Mouse (Mus musculus) spleen, postnatal 14 days (tissue): ENCODE results near the gene Fa2h.
"Not testable (repeated sequence)": the region's sequence is repeated elsewhere in the genome, so short reads cannot be mapped to it uniquely, and the experiment has no call there.

Experiments
- DNase-seq, 2 experiments: peaks; one replicate each; pipeline ENCODE4 v3.0.0; 2021 to 2022; ENCODE audit warnings: low spot score in 2 of 2

Fa2h gene

GRCm38 (mm10) chr8:111358905-111359304 is 34.7 kb downstream of the Fa2h start:
- DNase-seq = no peak

DNA sequence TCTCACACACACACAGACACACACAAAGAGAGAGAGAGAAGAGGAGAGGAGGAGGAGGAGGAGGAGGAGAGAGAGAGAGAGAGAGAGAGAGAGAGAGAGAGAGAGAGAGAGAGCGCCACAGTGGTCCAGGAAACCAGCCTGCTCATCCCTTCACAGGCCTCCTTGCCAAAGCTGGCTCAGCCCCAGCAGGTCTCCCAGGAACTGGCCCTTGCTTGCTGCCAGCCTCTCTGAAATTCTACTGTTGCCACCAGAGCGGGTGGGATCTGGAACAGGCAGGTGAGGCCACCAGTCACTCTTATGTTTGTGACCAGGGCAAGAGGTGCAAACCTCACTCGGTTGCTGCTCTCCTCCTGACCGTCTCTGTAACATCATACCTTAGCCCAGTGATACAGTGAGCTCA is 36.2 kb downstream of the Fa2h start:
- DNase-seq = no peak

- DNase-seq = no peak
These were observed 40.1 kb downstream of the Fa2h start for GRCm38 (mm10) chr8:111353497-111353896.

DNA sequence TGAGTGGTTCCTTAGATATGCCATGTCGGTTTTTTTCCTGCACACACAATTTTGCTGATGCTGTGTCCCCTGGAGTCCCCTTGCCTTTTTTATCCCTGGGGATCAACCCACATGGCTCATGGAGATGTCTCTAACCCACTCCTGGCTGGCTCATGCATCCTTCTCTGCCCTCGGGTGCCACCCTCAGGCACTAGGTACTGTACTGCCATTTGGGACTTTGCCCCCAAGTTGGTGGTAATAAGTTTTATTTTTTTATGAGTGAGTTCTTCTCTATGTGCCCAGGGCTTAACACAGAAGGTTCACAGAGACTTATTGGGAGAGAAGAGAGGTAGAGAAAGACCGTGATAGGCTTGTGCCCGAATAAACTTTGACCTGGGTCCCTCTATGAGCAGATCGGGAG is 41.3 kb downstream of the Fa2h start:
- DNase-seq = no peak

- no peak for DNase-seq
These were observed 43.0 kb downstream of the Fa2h start for GRCm38 (mm10) chr8:111350577-111350976.

GRCm38 (mm10) chr8:111343225-111343624 is 50.4 kb downstream of the Fa2h start:
- DNase-seq = peak; percentile 52 to 72

DNA sequence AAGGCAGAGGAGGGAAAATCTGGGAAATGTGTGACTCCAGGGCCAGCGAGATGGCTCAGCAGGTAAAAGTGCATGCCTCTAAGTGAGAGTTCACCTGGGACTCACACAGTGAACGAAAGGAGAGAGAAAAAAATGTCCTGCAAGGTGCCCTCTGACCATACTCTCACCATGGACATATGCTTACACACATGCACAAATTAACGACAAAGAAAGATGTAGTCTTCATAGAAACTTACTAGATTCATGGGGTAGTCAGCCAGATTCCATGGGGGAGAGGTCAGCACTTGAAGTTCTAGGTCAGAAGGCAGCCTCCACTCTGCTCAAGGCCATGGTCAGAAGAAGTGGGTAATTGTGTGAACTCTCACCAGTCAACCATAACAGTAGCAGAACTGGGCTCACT is 53.4 kb downstream of the Fa2h start:
- DNase-seq = no peak

- DNase-seq = no peak
These were observed 55.0 kb downstream of the Fa2h start for GRCm38 (mm10) chr8:111338370-111339208.

DNA sequence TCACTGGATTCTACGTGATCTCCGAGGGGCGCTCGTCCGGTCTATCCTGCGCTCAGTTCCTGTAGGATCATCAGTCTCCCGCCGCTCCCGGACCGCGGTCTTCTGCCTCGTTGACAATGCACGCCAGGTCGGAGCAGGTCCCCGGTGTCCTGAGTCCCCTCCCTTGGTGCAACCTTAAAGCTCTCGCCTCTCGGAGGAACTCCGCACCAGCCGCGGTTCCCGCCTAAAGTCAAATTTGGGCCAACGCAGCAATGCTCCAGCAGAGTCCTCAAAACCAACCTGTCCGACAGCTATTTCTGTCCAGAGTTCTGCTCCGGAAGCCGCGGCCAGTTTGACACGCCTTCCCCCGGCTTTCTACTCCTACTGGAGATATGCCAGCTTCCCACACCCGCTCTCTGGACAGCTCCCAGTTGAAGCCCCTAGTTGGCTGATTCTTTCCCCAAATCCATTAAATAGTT is 55.7 kb downstream of the Fa2h start, which contains the start of gene Mlkl:
Gene Mlkl, minus strand, starts transcription at position 288 of the 458 bp plus-strand sequence.
- peak; percentile 12 to 20 for DNase-seq

- DNase-seq = no peak
These were observed 56.2 kb downstream of the Fa2h start for GRCm38 (mm10) chr8:111337311-111337889.

- no peak for DNase-seq
These were observed 56.9 kb downstream of the Fa2h start for GRCm38 (mm10) chr8:111336692-111337091.

- no peak for DNase-seq
These were observed 68.3 kb downstream of the Fa2h start for GRCm38 (mm10) chr8:111325222-111325790.

DNA sequence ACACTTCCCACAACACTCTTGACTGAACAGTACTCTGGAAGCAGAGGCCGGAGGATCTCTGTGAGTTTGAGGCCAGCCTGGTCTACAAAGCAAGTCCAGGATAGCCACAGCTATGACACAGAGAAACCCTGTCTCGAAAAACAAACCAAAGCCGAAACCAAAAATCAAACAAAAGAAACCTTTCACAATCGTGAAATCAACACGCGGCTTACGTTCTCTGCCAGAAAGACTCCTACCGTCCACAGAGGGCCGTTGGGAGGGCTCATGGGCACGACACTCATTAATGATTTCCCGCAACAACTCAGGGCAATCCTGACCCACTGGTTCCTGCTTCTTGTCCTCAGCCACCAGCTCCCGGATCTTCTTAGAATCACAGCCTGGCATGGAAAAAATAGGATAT is 78.9 kb downstream of the Fa2h start:
- no peak for DNase-seq

- not testable (repeated sequence) for DNase-seq
These were observed 79.7 kb downstream of the Fa2h start for GRCm38 (mm10) chr8:111313961-111314360.

DNA sequence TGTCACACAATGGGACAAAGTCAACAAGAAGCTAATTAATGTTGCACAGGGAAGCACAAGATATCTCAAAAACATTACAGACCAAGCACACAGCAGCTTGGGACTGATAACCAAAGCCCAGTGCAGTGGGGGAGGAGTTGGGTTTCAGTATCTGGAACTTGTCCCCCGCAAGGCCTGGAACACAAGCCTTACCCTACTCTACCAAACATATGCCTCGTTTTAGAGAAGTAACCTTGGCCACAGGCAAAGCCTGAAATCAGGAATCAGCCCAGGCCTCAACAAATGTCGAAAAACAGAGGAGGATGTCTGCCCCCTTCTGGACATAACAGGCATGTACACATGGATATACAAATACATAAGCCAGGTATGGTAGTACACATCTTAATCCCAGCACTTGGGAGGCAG is 80.9 kb downstream of the Fa2h start:
- DNase-seq = peak in 1 of 2 experiments; percentile 6

DNA sequence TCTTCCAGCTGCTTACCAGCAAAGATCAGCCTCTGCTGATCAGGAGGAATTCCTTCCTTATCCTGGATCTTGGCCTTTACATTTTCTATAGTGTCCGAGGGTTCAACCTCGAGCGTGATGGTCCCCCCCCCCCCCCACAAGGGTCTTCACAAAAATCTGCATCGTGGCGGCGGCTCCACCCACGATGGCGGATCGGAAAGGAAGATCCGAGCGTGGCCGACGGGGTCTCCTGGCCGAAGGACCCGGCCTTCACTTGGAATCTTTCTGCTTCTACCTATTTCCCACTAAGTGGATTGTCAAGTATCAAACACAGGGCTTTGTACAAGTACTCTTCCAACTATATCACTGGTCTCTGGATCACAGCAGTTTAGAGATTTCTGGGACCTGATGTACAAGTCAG is 83.6 kb downstream of the Fa2h start:
- DNase-seq = not testable (repeated sequence)

DNA sequence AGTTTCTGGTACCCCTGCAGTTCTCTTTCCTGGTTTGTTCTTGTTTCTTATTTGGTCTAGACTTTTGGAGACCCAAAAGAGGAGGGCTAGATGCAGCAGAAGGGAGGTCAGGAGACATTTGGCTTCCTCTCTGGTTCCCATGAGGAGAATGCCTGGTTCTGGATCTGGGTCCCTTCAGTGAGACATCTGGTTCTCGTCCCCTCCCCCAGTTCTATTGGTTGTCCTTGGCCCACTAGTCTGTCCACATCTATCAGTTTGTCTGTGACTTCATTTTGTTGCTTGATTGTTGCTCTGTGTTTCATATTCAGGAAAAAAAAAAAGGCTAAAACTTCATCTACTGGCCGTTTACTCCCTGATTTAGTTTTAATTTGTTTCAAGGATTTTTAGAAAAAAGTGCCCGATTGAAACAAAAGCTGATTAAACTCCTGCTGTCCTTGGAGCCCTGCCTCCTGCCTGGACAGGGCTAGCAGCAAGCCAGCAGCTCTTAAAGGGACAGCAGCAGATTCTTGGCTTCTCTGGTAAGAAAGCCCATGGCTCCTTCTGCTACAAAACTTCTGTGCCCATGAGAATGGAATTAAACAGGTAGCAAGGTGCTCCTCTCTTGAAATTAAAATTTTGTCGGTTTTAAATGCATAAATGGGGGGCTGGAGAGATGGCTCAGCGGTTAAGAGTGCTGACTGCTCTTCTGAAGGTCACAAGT is 88.4 kb downstream of the Fa2h start:
- DNase-seq = no peak

DNA sequence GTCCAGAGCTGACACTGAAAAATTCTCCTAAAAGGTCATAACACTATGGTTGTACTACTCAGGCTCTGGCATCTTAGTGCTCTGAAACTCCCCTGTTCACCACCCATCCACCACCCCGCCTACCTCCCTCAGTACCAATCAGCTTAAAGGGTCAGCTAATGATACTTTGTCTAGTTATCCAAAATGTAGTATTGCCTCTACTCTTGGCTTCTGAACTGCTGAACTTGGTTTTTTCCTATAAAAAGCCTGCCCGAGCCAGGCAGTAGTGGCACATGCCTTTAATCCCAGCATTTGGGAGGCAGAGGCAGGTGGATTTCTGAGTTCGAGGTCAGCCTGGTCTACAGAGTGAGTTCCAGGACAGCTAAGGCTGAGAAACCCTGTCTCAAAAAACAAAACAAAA is 89.3 kb downstream of the Fa2h start:
- DNase-seq = no peak

DNA sequence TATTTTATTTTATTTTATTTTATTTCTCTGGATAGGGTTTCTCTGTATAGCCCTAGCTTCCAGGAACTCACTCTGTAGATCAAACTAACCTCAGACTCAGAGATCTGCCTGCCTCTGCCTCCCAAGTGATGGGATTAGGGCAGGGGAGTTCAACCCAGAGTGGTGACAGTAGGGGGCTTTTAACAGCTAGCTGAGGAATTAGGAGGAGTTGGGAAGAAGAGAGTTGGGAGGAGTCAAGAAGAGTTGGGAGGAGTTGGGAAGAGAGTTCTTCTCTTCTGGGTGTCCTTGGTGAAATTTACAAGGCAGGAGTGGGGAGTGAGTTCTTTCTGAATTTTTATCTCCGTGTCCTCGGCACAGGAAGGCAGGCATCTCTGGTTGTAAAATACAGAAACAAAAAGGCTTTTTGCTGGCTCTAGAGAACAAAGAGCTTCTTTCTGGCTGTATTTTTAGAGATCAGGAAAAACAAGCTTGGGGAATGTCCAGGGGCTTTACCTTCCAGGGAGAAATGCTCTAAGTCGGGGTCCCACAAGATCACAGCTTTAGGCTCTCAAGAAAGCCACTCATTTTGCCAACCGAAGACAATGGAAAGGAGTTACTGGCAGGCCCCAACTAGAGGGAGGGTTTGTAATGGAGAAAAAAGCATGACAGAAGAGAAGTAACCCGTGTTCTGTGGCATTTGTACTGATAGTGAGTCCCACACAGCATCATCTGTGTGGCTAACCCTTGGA is 90.4 kb downstream of the Fa2h start:
- DNase-seq = not testable (repeated sequence)

GRCm38 (mm10) chr8:111300597-111301546 is 92.8 kb downstream of the Fa2h start:
- DNase-seq = peak in 1 of 2 experiments; percentile 14
